24 mouse cellular contexts compared by ENCODE assay signal in the genomic region with DNA sequence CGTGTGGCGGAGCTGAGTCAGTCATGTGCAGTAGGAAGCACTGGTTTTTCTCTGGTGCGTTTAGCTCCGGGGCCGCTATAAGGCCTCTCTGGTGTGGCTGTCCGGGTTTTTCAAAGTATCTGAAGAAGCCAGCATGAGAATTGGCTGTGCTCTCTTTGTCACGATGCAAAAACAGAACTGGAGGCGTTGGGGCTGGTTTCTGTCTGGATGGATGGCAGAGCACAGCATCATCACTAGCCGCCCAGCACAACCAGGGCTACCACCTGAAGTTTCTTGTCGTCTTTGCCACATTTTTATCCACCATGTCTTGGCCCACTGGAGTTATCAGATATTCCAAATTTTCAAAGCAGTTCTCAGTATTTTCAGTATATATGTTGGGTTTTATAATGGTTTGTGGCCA.
"Had no signal": no experiment of that assay in that cellular context is flagged by ENCODE, and none has a peak within 500 bp of the region (broad histone marks: within the 10 kb centered on the region; RNA-seq: fewer than 3 reads in every experiment).

No protein-coding gene starts in this region.

- DNase-seq: gastrocnemius, postnatal 14 days; gastrocnemius, postnatal 36 days; heart, adult 18-20 months; heart, postnatal 10 days; heart, postnatal 36 days; kidney, adult 11 months; kidney, adult 2 months; kidney, adult 9 months; kidney, postnatal 14 days; kidney, postnatal 36 days; liver; liver, embryonic 13.5 days; liver, postnatal 0 days had no signal

- H3K27ac ChIP-seq: heart, embryonic 10.5 days; hindbrain, embryonic 13.5 days; hindbrain, embryonic 15.5 days; hindbrain, postnatal 0 days; kidney, embryonic 15.5 days; kidney, postnatal 0 days; limb, embryonic 10.5 days; limb, embryonic 12.5 days; liver, embryonic 13.5 days; liver, embryonic 15.5 days had no signal

- H3K4me3 ChIP-seq: heart, embryonic 10.5 days; heart, embryonic 12.5 days; hindbrain, embryonic 13.5 days; hindbrain, embryonic 15.5 days; kidney, embryonic 15.5 days; limb, embryonic 10.5 days; limb, embryonic 12.5 days; liver, embryonic 13.5 days; liver, embryonic 15.5 days had no signal

- ATAC-seq: hindbrain, postnatal 0 days; intestine, embryonic 16.5 days; liver, postnatal 0 days had no signal
